Mouse (Mus musculus) brain, embryonic 14.5 days (tissue): ENCODE data around the gene Snta1.

Experiments used
- CTCF ChIP-seq: fragments of 200-500 bp; IDR thresholded peaks from 2 replicates; pipeline ENCODE4 v1.5.1; 2012; ENCODE audit warnings: inconsistent platforms, mild to moderate bottlenecking, moderate library complexity, borderline replicate concordance; ENCODE audit not compliant: insufficient read depth, insufficient read length; ENCODE audit errors: extremely low read depth
- POLR2A ChIP-seq: fragments of 200-500 bp; IDR thresholded peaks from 2 replicates; pipeline ENCODE4 v1.6.1; 2012; ENCODE audit warnings: mild to moderate bottlenecking, inconsistent platforms, borderline replicate concordance; ENCODE audit not compliant: poor library complexity, insufficient read depth, insufficient read length, severe bottlenecking; ENCODE audit errors: extremely low read depth

DNA sequence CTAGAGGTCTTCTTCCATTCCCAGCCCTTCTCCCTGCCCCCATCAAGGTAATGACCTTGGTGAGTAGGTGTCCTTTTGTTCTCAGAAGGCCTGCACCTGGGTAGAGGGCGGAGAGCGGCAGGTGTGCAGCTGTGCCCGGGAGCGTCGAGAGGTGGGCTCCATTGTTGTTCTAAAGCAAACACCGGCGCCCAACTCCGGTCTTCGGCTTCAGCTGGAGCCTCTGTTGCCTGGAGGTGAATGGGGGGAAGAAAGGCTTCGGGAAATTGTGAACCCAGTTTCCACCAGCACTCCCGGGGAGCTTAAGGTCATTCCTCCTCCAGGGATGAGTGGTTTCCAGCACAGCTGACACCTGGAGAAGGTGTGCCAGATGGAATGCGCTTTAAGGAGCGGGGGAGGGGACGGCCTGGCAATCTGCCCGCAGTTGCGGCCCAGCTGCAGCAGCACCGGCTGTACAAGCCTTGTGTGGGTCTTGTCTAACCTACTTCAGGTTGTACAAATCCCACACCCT, 20.0 kb upstream of the Snta1 start:
- TF ChIP-seq CTCF (no peak), POLR2A (no peak)
